Mouse (Mus musculus) ES-E14 (cell line): ENCODE results near the gene Rpp14.

Experiments used
- CHD2 ChIP-seq: IDR thresholded peaks from 2 replicates; pipeline ENCODE4 v1.6.1; 2014; ENCODE audit warnings: mild to moderate bottlenecking, low read depth, low read length, inconsistent platforms
- HCFC1 ChIP-seq: IDR thresholded peaks from 2 replicates; pipeline ENCODE4 v1.6.1; 2012; ENCODE audit warnings: low read length, inconsistent platforms, borderline replicate concordance; ENCODE audit not compliant: insufficient read depth
- ZNF384 ChIP-seq: IDR thresholded peaks from 2 replicates; pipeline ENCODE4 v1.6.1; 2012; ENCODE audit warnings: low read depth, low read length, inconsistent platforms

GRCm38 (mm10) chr14:8082949-8083348 is 2.8 kb downstream of the Rpp14 start:
- TF ChIP-seq CHD2 (no peak), ZNF384 (no peak), HCFC1 (no peak)
